Mouse (Mus musculus) urinary bladder, postnatal 4 days (tissue): ENCODE data around the gene Eif4a1.

ENCODE experiments used
- DNase-seq, 2 experiments: peaks; one replicate each; pipeline ENCODE4 v3.0.0; 2021 to 2022; ENCODE audit warnings: low spot score in 2 of 2

Eif4a1 gene

GRCm38 (mm10) chr11:69679144-69679543 lies 6.9 kb upstream of the Eif4a1 start:
- DNase-seq: no peak

DNA sequence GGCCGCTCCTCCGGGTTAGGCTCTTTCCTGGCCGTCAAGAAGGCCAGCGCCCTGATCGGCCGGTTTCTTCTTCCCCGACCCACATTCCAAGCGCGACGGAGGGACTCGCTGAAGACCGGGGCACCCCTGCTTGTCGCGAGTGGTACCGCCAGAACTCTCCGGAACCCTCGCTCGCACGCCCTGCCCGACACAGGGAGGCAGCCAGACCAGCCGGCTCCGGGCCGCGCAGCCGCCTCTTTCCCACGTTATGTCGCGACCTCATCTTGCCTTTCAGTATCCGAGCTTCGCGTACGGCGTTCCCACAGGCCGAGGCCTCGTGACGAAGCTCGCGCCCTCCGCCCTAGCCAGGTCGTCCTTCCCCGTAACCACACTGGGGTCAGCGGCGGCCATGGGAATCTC lies 498 bp downstream of the Eif4a1 start:
- no peak for DNase-seq

- DNase-seq: peak; percentile 94 to 96
Measured at GRCm38 (mm10) chr11:69670786-69671725, 1.2 kb downstream of the Eif4a1 start.

GRCm38 (mm10) chr11:69666665-69667005 lies 5.6 kb downstream of the Eif4a1 start:
- no peak for DNase-seq

- DNase-seq: peak; percentile 41 to 63
Measured at GRCm38 (mm10) chr11:69665961-69666664, 6.1 kb downstream of the Eif4a1 start, which contains the start of gene Cd68. Gene Cd68 (minus strand): TSS chr11:69666153.

GRCm38 (mm10) chr11:69665457-69665960 lies 6.7 kb downstream of the Eif4a1 start:
- no peak for DNase-seq

- DNase-seq: no peak
Measured at GRCm38 (mm10) chr11:69664841-69665240, 7.4 kb downstream of the Eif4a1 start.

- DNase-seq: peak in 1 of 2 experiments; percentile 18
Measured at GRCm38 (mm10) chr11:69663795-69664194, 8.4 kb downstream of the Eif4a1 start.

DNA sequence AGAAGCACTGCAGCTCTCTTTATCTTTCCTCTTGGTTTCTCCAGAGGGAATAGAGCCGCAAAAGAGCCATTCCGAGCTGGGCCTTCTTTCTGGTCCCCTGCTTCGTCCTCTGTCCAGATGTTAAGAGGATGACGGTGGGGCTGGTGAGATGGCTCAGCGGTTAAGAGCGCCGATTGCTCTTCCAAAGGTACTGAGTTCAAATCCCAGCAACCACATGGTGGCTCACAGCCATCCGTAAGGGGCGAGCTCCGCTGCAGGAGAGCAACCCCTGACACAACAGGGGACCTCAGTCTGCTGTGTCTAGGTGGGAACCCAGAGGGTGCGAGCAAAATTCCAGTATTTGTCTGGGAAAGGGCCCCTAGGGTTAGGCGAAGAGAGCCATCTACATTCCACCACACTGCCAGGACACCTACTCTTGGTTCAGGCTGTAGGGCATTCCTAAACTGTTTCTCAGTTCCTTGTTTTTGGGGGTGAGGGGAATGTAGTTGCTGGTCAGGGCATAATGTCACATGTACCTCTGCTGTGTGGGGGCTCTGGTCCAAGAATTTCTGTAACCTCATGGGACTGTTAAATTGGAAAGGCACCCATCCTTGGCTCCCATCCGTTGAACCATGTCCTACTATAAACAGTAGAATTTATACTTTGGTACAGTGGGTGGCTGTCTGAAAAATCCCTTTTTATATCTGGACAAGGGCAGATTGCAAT lies 9.1 kb downstream of the Eif4a1 start:
- no peak for DNase-seq

DNA sequence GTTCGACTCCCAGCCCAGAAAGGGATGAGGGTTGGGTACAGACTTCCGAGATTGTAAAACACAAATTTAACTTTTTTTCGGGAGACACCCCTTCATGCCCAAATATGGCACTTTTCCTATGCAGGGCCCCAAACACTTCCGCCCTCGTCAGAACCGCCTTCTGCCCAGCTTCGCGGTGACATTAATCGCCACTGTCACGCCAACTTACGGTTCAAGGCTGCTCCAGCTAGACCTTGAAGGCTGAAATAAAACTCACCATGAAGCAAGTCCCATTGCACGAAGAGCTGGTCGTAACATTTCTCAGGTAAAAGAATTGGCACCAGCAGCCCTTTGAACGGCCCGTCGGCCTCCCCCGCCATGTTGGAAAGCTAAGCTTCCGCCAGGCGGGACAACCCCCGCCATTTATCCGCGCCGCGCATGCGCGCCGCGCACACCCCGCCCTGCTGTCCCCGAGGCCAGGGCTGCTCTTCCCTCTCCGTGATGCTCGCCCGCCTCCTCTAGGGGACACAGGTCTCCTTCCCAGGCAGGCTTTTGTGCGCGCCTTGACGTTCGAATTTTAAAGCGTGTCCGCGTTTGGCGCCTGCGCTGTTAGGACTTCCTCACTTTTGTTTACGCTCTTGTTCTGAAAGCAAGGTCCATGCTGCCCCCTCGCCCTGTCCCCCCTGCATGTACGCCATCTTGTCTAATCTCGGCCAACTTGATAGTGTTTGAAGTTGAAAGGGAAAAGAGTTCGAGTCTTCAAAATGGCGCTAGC lies 9.8 kb downstream of the Eif4a1 start, which contains the start of gene Mpdu1:
Gene Mpdu1, minus strand, starts transcription at position 430 of the 754 bp plus-strand sequence.
- DNase-seq: peak; percentile 93 to 95

DNA sequence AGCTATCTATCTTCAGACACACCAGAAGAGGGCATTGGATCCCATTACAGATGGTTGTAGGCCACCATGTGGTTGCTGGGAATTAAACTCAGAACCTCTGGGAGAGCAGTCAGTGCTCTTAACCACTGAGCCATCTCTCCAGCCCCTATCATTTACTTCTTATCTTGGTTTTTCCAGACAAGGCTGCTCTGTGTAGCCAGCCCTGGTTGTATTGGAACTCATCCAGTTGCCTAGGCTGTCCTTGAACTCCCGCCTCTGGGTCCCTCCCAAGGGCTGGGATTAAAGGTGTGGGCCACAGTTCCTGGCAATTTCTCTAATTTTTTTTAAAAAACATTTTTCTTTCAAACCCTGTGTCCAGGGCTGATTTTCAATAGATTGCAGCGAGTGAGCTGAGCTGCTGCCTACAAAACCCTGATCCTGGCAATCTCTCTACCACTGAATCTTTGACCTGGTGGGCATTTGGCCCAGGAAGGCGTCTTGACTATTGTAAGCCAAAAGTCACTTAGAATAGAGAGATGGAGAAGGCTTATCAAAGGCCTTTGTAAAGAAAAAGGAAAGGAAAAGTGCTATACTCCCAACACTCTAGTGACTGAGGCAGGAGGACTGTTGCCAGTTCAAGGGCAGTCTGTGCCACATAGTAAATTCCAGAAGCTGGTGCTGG lies 10.9 kb downstream of the Eif4a1 start:
- DNase-seq: peak in 1 of 2 experiments; percentile 20

GRCm38 (mm10) chr11:69657462-69657881 lies 14.8 kb downstream of the Eif4a1 start:
- no peak for DNase-seq

GRCm38 (mm10) chr11:69656617-69657461 lies 15.4 kb downstream of the Eif4a1 start:
- no peak for DNase-seq

- no peak for DNase-seq
Measured at GRCm38 (mm10) chr11:69656065-69656455, 16.2 kb downstream of the Eif4a1 start.

DNA sequence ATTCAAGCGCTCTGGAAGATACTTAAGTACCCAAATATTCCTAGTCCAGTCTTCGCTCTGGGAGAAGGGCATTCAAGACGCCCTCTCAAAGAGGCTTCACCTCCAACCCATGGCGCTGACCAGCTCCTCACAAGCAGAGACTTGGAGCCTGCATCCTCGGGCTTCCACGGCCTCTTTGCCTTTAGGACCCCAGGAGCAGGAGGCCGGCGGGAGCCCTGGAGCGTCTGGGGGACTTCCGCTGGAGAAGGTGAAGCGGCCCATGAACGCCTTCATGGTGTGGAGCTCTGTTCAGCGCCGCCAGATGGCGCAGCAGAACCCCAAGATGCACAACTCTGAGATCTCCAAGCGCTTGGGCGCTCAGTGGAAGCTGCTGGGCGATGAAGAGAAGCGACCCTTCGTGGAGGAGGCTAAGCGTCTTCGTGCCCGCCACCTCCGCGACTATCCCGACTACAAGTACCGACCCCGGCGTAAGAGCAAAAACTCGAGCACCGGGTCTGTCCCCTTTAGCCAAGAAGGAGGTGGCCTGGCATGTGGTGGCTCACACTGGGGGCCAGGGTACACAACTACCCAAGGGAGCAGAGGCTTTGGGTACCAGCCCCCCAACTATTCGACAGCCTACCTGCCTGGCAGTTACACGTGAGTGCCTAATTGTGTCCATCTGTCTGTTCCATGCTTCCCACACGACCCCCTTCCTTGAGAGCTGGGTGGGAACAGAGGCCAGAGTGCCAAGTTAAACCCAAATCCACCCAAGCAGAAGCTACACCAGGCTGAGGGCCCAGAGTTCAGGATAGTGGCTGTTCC lies 16.8 kb downstream of the Eif4a1 start, which contains the start of gene Sox15:
Gene Sox15, plus strand, starts transcription at position 51 of the 801 bp plus-strand sequence.
- peak; percentile 64 to 75 for DNase-seq

DNA sequence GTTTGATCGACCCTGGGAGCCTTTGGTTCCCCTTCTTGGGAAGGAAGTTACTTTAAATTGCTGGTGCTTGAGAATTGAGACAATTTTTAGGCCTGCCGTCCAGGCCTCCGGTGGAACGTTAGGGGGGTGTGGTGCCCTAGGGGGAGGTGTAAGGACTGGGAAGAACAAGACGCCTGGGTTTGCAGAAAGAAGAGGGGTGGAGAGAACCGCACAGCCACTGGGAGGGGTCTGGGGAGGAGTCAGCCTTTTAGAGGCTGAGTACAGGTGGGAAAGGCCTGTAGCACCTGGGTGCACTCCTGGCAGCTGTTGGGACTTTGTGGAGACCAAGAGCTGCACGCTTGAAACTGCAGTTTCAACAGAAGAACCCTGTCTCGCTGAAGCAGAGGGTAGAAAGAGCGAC lies 17.5 kb downstream of the Eif4a1 start:
- no peak for DNase-seq

DNA sequence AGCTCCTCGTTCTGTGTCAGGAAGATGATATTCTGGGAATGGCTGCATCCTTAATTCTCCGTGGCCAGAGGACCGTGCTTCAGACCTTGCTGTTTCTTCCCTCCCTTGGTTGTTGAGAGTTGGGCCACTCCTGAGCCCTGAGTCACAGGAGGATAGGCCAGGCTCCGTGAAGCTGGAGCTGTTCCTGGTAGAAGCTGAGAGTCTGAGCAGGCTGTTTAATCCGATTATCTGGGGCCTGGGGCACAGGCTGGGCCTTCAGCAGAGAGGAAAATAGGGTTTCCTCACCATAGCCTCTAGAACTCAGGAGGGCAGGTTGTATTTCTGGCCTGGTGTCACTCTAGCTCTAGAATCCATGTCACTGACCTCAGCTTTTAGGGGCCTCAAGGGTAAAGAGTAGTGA lies 18.8 kb downstream of the Eif4a1 start:
- no peak for DNase-seq

- DNase-seq: no peak
Measured at GRCm38 (mm10) chr11:69645860-69646259, 26.4 kb downstream of the Eif4a1 start.

GRCm38 (mm10) chr11:69635471-69635870 lies 36.8 kb downstream of the Eif4a1 start:
- no peak for DNase-seq
